Mouse (Mus musculus) heart, adult 2 months (tissue): ENCODE measurements around the gene 5330417H12Rik.
A peak's percentile ranks its signal among the peaks of the same experiment; 100 is the strongest.

Source experiments
- CTCF ChIP-seq: fragments of 200-600 bp; IDR thresholded peaks from 2 replicates; pipeline ENCODE4 v1.8.1; 2022; ENCODE audit warnings: antibody characterized with exemption, mild to moderate bottlenecking, moderate library complexity
- EP300 ChIP-seq: fragments of 200-500 bp; IDR thresholded peaks from 2 replicates; pipeline ENCODE4 v1.6.1; 2011; ENCODE audit warnings: low read depth, low read length, control low read depth; ENCODE audit not compliant: insufficient read depth
- POLR2A ChIP-seq: fragments of 200-500 bp; IDR thresholded peaks from 2 replicates; pipeline ENCODE4 v1.6.1; 2011; ENCODE audit warnings: mild to moderate bottlenecking, low read depth, low read length, control low read depth; ENCODE audit not compliant: insufficient read depth

DNA sequence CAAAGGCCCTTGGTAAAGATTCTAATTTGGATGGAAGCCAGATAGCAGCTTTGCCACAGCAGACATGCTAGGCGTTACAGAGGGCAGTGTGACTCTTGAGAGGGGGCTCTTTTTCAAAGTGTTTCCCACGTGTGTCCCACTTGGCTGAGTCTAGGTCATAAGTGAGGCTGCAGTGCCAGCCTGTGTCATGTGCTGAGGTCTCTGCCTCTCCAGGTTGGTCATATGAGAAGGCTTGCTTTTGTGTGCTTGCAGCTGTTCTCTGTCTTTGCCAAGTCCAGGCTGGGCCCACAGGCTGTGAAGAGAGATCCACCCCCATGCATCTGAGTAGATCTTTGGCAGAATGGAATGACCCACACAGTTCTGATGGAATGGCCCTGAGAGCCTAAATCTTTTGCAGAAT is 32.3 kb downstream of the 5330417H12Rik start:
- TF ChIP-seq POLR2A (no peak), CTCF (no peak), EP300 (peak; percentile 95)
